Mouse (Mus musculus): ENCODE measurements around the gene Sumo2. TPM values are rescaled to one million over a fixed set of nuclear protein-coding genes. Genes with fewer than 3 reads are reported as not detected.
"Not testable (repeated sequence)": the region's sequence is repeated elsewhere in the genome, so short reads cannot be mapped to it uniquely, and the experiment has no call there.

The Sumo2 gene
- 100 to 1,000 TPM; 165 to 185 TPM for total RNA-seq (2021)

- intact Hi-C loops (cut with DNase I), result loop anchor here (2.0 kb wide), 1 partner anchor 29 kb away; the partner anchor contains the start of gene Nup85
Observed at GRCm38 (mm10) chr11:115536038-115536681, at the start of gene Sumo2. TSS of gene Sumo2 (minus strand) at chr11:115536276.

DNA sequence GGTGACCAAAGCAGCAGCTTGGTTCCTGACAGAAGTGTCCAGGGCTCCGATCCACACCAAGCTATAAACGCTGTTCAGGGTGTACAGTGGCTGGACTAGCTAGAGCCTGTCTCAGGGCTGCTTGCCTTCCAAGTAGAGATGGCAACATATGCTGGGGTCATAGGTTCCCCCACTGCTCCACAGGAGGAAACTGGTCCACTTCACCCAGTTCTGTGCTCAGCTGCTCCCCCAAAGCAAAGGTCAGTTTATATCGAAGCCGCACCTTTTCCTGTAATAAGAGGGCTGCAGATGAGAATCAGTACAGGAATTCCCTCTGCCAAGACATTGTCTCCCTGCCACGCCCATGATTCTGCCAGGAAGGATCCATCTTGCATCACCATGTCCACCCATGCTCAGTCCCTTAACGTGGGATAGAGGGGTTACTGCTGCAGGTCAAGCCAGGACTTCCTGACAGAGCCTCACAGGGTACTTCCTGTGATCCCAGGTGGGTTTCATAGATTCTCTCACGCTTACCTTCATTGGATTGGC lies 49.6 kb upstream of the Sumo2 start:
- intact Hi-C loops (cut with DNase I), result no loop called here
- no peak for DNase-seq

More at GRCm38 (mm10) chr11:115536038-115536681, at the start of gene Sumo2:
- peak; percentile 99 for DNase-seq

DNA sequence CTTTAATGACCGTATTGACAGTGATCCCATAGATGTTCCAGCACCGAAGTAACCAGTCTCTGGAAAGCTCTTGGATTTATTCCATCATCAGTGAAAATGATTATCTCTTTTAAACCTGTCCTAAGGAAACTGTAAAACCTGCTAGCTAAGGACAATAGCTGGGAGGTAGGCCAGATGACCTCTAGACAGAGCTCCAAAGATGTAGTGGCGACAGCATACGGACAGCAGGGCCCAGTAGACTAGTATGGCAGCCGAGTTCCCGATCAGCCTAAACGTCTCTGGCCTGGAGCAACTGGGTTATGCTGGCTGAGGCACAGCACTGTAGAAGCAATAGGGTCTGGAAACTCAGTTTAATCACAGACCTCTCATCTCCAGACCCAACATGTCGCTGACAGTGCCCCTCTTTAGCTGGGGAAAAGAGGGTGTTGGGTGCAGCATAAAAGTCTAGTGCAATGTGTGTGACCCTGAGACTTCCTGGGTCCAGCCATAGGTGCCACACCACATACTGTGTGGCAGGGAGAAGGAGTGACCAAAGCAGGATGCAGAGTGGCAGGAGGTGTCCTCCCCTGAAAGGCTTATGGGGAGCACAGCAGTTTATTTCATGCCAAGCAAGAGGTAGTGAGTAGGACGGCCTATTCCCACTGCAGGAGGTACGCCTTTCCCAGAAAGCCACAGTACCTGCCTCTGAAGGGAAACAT lies 48.4 kb upstream of the Sumo2 start:
- intact Hi-C loops (cut with DNase I), result no loop called here
- no peak for DNase-seq

- DNase-seq, result no peak
- intact Hi-C loops (cut with DNase I), result no loop called here
Observed at GRCm38 (mm10) chr11:115582913-115583606, 47.0 kb upstream of the Sumo2 start.

- DNase-seq, result no peak
- intact Hi-C loops (cut with DNase I), result no loop called here
Observed at GRCm38 (mm10) chr11:115579080-115579479, 43.0 kb upstream of the Sumo2 start.

DNA sequence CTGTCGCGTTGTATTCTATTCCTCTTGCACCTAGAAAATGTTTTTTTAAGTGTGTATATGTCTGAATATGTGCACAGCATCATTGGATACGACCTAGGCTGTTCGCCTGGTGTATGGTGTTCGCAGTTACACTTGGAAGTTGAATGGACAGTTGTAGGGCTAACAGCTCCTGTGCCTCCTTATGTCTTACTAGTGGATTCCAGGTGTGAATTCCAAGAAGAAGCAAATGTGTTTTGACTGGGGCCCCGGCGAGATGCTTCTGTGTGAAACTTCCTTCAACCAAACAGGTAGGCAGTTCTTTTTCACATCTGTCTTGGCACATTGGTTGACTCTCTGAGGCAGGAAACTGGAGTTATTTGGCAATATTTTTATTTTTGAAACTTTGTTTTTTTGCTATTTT lies 28.9 kb upstream of the Sumo2 start:
- DNase-seq, result no peak
- intact Hi-C loops (cut with DNase I), result loop anchor here (2.0 to 5.0 kb wide), 2 partner anchors 28 to 73 kb away; partner anchors contain the start of genes Nt5c and Sumo2

- DNase-seq, result peak; percentile 98
- intact Hi-C loops (cut with DNase I), result loop anchor here (2.0 to 5.0 kb wide), 2 partner anchors 27 to 72 kb away; partner anchors contain the start of genes Nt5c and Sumo2
Observed at GRCm38 (mm10) chr11:115564064-115564809, 28.2 kb upstream of the Sumo2 start, which contains the start of gene Nup85. TSS of gene Nup85 (plus strand) at chr11:115564434.

DNA sequence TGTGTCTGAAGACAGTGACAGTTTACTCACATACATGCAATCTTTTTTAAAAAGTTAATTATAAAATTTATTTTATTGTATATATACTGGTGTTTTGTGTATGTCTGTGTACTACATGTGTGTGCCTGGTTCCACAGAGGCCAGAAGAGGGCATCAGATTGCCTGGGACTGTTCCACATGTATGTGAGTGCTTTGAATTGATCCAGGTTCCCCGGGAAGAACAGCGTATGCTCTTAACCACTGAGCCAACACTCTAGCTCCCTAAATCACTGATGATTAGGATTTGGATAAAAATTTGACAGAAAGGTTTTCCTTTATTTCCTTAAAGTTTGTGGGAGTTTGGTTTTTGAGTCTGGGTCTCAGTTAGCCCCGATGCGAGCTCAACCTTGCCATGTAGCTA lies 27.3 kb upstream of the Sumo2 start:
- DNase-seq, result no peak
- intact Hi-C loops (cut with DNase I), result loop anchor here (5.0 kb wide), 1 partner anchor 71 kb away; the partner anchor contains the start of gene Nt5c

GRCm38 (mm10) chr11:115555717-115556116 lies 19.6 kb upstream of the Sumo2 start:
- intact Hi-C loops (cut with DNase I), result no loop called here
- no peak for DNase-seq

- DNase-seq, result peak in 1 of 2 experiments; percentile 8
- intact Hi-C loops (cut with DNase I), result no loop called here
Observed at GRCm38 (mm10) chr11:115552783-115553182, 16.7 kb upstream of the Sumo2 start.

DNA sequence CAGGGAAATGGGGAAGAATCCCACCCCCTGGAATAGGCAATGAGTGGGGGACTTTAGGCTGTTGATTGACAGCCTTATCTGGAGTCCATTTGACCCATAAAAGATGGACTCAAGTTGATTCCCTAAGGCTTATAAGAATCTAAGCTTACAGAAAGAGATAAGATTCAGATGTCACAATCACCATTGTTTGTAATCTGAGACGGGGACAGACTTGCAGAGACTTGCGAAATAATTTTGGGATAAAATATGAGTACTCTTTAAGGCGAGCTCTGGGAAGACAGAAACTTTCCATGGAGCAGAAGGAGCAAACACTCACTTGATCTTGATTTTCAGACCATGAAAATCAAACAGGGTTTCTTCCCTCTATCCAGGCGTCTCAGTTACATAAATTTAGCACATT lies 7.5 kb upstream of the Sumo2 start:
- no peak for DNase-seq
- intact Hi-C loops (cut with DNase I), result no loop called here

DNA sequence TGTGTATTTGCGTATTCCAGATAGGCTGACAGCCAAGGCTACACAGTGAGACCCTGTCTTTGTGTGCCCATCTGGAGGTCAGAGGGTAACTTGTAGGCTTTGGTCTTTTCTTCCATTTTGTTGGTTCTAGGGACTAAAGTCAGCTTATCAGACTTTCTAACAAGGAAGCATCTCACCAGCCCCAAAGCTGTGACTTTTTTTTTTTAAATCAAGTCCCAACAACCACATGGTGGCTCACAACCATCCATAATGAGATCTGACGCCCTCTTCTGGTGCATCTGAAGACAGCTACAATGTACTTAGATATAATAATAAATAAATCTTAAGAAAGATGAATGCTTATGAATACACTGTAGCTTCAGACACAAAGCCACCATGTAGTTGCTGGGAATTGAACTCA lies 2.0 kb upstream of the Sumo2 start:
- no peak for DNase-seq
- intact Hi-C loops (cut with DNase I), result no loop called here

DNA sequence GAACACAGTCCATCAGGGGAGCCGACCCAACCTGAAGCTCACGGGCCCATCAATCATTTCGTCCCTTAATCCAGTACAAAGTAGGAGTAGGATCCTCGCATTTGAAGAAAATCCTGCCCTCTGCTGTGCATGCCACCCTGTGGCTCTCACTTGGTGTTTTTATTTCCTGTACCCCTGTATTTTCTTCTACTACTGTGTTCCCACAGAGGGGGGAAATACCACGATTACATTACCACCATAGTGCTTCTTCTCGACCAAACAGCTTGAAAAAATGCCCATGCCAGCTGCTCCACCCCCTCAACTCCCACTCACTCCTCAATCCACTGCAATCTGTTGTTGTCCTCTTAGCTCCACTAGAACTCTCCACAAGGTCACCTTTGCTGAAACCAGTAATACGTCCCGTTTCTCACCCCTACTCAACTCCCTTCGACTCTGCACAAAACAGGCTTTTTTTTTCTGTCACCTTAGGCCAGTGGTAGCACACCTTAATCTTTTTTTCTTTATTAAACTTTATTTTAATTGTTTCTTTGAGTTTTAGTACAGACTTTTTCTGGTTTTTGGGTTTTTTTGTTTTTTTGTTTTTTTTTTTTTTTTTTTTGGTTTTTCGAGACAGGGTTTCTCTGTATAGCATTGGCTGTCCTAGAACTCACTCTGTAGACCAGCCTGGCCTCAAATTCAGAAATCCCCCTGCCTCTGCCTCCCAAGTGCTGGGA lies 936 bp upstream of the Sumo2 start:
- intact Hi-C loops (cut with DNase I), result loop anchor here (2.0 kb wide), 1 partner anchor 28 kb away; the partner anchor contains the start of gene Nup85
- no peak for DNase-seq

DNA sequence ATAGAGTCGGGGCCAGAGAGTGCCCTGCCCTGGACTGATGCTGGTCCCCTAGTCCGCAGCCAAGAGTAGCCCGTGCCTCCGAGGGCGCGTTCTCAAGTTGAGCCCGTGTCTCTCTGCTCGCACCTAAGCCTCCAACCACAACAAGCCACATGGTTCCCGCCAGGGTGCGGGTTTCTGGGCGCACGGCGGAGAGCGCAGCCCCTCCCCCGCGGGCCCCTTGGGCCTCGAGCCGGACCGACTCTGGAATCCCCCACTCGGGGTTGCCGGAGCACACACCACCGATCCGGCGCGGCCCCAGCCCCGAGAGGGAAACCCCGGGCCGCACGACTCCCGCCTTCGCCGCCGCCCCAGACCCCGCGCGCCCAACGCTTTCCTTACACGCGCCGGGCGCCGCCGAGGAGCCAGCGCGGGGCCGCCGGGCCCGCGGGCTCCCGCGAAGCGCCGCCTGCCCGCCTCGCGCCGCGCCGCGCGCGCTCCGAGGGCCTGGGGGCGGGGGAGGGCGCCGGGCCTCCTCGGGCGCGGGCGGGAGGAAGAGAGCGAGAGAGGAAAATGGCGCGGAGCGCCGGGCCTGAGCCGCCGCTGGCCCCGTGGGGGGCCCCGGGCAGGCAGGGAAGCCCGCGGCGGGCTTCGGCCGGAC lies 557 bp downstream of the Sumo2 start:
- peak; percentile 62 to 72 for DNase-seq
- intact Hi-C loops (cut with DNase I), result loop anchor here (2.0 kb wide), 3 partner anchors 21 to 45 kb away; partner anchors contain the start of genes Jpt1, Nt5c and Nup85

DNA sequence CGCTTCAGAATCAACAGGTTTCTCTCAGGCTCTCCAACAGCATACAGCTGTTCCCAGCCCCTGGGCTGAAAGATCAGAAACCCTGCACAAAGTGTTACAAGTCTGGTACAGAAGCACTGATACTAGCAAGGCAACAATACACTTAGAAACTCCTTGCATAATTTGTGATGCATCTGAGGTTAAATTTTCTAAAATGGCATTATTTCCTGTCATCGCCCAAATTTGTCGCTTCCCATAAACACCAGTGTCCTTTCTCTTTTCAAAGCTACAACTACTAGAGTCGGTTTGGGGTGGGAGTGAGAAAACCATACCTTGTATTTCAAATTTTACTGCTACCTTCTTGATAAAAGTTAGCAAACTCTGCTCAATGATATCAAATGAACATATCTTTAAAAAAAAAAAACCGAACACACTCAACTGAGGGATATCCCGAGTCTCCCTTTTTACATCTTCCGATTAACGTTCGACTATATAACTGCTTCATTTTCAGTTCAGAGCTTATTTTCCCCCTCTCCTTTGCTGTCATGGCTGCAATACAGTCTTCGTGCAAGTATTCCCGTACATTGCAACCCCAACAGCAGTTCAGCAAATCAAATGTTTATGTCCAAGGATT lies 1.2 kb downstream of the Sumo2 start:
- intact Hi-C loops (cut with DNase I), result loop anchor here (2.0 kb wide), 2 partner anchors 20 to 44 kb away; partner anchors contain the start of genes Jpt1 and Nt5c
- no peak for DNase-seq

DNA sequence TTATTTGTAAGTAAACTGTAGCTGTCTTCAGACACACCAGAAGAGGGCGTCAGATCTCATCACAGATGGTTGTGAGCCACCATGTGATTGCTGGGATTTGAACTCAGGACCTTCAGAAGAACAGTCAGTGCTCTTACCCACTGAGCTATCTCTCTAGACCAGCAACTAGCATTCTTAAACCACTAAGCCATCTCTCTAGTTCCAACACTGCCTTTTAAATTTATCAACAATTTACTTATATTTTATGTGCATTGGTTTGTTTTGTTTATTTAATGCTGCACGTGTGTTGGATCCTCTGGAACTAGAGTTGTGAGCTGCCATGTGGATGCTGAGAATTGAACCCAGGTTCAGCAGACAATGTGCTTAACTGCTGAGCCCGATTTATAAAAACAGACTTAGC lies 9.6 kb downstream of the Sumo2 start:
- DNase-seq; intact Hi-C loops (cut with DNase I): not testable (repeated sequence)

- no peak for DNase-seq
- intact Hi-C loops (cut with DNase I), result no loop called here
Observed at GRCm38 (mm10) chr11:115522703-115523102, 13.4 kb downstream of the Sumo2 start.

DNA sequence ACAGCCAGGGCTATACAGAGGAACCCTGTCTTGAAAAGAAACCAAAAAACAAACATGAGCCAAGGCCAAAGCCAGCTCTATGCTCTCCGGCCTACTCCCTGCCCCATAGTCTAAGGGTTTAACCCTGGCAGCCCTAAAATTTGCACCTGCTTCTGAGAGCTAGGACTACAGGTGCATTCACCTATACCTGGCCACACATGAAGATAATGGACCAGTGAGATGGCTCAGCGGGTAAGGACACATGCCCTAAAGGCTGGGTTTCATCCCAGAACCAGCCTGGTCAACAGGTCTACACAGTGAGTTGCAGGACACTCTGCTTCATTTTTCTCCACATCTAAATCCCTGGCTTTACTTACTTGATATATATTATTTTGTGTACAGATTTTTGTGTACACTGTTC lies 13.8 kb downstream of the Sumo2 start:
- no peak for DNase-seq
- intact Hi-C loops (cut with DNase I), result no loop called here

All from heart, postnatal 36 days (tissue).